Mouse (Mus musculus) forebrain, embryonic 12.5 days (tissue): ENCODE data around the gene Mfap3. TPM values are rescaled to one million over a fixed set of nuclear protein-coding genes. Genes with fewer than 3 reads are reported as not detected.
A peak's percentile ranks its signal among the peaks of the same experiment; 100 is the strongest.
"Not testable (repeated sequence)": the region's sequence is repeated elsewhere in the genome, so short reads cannot be mapped to it uniquely, and the experiment has no call there.

Experiments used
- ATAC-seq: fragments of 200-750 bp; cut with Nextera tagmentation; 2 replicates; pipeline ENCODE4 v1.8.0; 2017; ENCODE audit warnings: moderate TSS enrichment; ENCODE audit not compliant: low FRiP score
- H3K27ac ChIP-seq: fragments of 300-500 bp; sonication (generic); 2 replicates; pipeline ENCODE4 v1.5.1; 2016; ENCODE audit warnings: mild to moderate bottlenecking
- H3K27me3 ChIP-seq: fragments of 300-500 bp; sonication (generic); 2 replicates; pipeline ENCODE4 v1.6.1; 2016; ENCODE audit warnings: mild to moderate bottlenecking
- H3K36me3 ChIP-seq: fragments of 300-500 bp; sonication (generic); replicated peaks from 2 replicates; pipeline ENCODE4 v1.6.1; 2016; ENCODE audit warnings: mild to moderate bottlenecking
- H3K4me1 ChIP-seq: fragments of 300-500 bp; sonication (generic); 2 replicates; pipeline ENCODE4 v1.6.1; 2016
- H3K4me2 ChIP-seq: fragments of 300-500 bp; sonication (generic); 2 replicates; pipeline ENCODE4 v1.6.1; 2016; ENCODE audit warnings: mild to moderate bottlenecking, moderate library complexity
- H3K4me3 ChIP-seq: fragments of 300-500 bp; sonication (generic); replicated peaks from 2 replicates; pipeline ENCODE4 v1.5.1; 2016; ENCODE audit warnings: mild to moderate bottlenecking
- H3K9ac ChIP-seq: fragments of 300-500 bp; sonication (generic); 2 replicates; pipeline ENCODE4 v1.6.1; 2016; ENCODE audit warnings: mild to moderate bottlenecking
- H3K9me3 ChIP-seq: fragments of 300-500 bp; sonication (generic); 2 replicates; pipeline ENCODE4 v1.6.1; 2016
- WGBS: fragments of 180-500 bp; shearing (Covaris S2); methylation state at CpG from one replicate; pipeline ENCODE4 v1.1.7; 2016; 5-methylcytosine and 5-hydroxymethylcytosine counted together
- polyA plus RNA-seq: library from polyadenylated mRNA; unstranded; fragments of >200 nt; fragmentation: Nextera tagmentation; extraction: Ambion mirVana; gene quantifications from 2 replicates; pipeline ENCODE4 v1.2.1, GENCODE M21; 2016

Gene Mfap3
- polyA plus RNA-seq, 1 experiment from 2014 or later = 58.1 TPM

- H3K4me2 ChIP-seq = no peak overlapping the region
Measured at GRCm38 (mm10) chr11:57532306-57532705, 13.8 kb downstream of the Mfap3 start.

GRCm38 (mm10) chr11:57535912-57536311 lies 17.4 kb downstream of the Mfap3 start:
- Histone ChIP-seq H3K27me3 (no peaks in the 10 kb centered on the region), H3K9ac (no peak overlapping the region), H3K4me2 (no peak overlapping the region), H3K27ac (no peak overlapping the region), H3K4me3 (no peak overlapping the region), H3K36me3 (peaks cover 20% of the 10 kb centered on the region; the same call in 1 of the 2 replicates), H3K9me3 (no peaks in the 10 kb centered on the region), H3K4me1 (peaks cover 24% of the 10 kb centered on the region)
- no peak for ATAC-seq
- 82% methylated on average over 5 of the region's 5 CpGs for WGBS

More at GRCm38 (mm10) chr11:57532306-57532705, 13.8 kb downstream of the Mfap3 start:
- WGBS = 93% methylated on average over 4 of the region's 4 CpGs
- peaks cover 16% of the 10 kb centered on the region for H3K4me1 ChIP-seq
- H3K4me3 ChIP-seq = no peak overlapping the region
- no peaks in the 10 kb centered on the region for H3K9me3 ChIP-seq
- H3K36me3 ChIP-seq = peaks cover 46% of the 10 kb centered on the region
- H3K9ac ChIP-seq = no peak overlapping the region
- ATAC-seq = no peak
- peak overlapping the region; percentile 84; the same call in 1 of the 2 replicates for H3K27ac ChIP-seq
- H3K27me3 ChIP-seq = no peaks in the 10 kb centered on the region

GRCm38 (mm10) chr11:57539841-57540418 lies 21.5 kb downstream of the Mfap3 start:
- H3K27me3 ChIP-seq = no peaks in the 10 kb centered on the region
- H3K27ac ChIP-seq = no peak overlapping the region
- 69% methylated on average over 5 of the region's 5 CpGs for WGBS
- H3K4me1 ChIP-seq = peaks cover 9% of the 10 kb centered on the region; the same call in 1 of the 2 replicates
- no peak overlapping the region for H3K4me2 ChIP-seq
- ATAC-seq = no peak
- no peaks in the 10 kb centered on the region for H3K36me3 ChIP-seq
- no peak overlapping the region for H3K4me3 ChIP-seq
- no peaks in the 10 kb centered on the region for H3K9me3 ChIP-seq
- no peak overlapping the region for H3K9ac ChIP-seq

GRCm38 (mm10) chr11:57540681-57541080 lies 22.2 kb downstream of the Mfap3 start:
- WGBS = 80% methylated on average over 2 of the region's 2 CpGs
- H3K4me1 ChIP-seq = peaks cover 9% of the 10 kb centered on the region; the same call in 1 of the 2 replicates
- H3K4me2 ChIP-seq = no peak overlapping the region
- no peak overlapping the region for H3K27ac ChIP-seq
- H3K36me3 ChIP-seq = no peaks in the 10 kb centered on the region
- H3K4me3 ChIP-seq = no peak overlapping the region
- no peak for ATAC-seq
- no peaks in the 10 kb centered on the region for H3K9me3 ChIP-seq
- no peak overlapping the region for H3K9ac ChIP-seq
- H3K27me3 ChIP-seq = no peaks in the 10 kb centered on the region

GRCm38 (mm10) chr11:57548618-57549550 lies 30.4 kb downstream of the Mfap3 start:
- no peak overlapping the region for H3K9ac ChIP-seq
- H3K4me3 ChIP-seq = no peak overlapping the region
- 30% methylated on average over 18 of the region's 18 CpGs for WGBS
- peaks cover 28% of the 10 kb centered on the region; the same call in 1 of the 2 replicates for H3K27me3 ChIP-seq
- H3K36me3 ChIP-seq = no peaks in the 10 kb centered on the region
- H3K4me1 ChIP-seq = peaks cover 32% of the 10 kb centered on the region
- H3K4me2 ChIP-seq = peak overlapping the region; percentile 41
- H3K9me3 ChIP-seq = no peaks in the 10 kb centered on the region
- H3K27ac ChIP-seq = peak overlapping the region; percentile 61
- ATAC-seq = peak; percentile 83

GRCm38 (mm10) chr11:57550230-57550629 lies 31.8 kb downstream of the Mfap3 start:
- Histone ChIP-seq H3K27ac (no peak overlapping the region), H3K4me1 (peaks cover 34% of the 10 kb centered on the region), H3K9ac (no peak overlapping the region), H3K36me3 (no peaks in the 10 kb centered on the region), H3K27me3 (peaks cover 33% of the 10 kb centered on the region; the same call in 1 of the 2 replicates), H3K4me3 (no peak overlapping the region), H3K9me3 (no peaks in the 10 kb centered on the region), H3K4me2 (no peak overlapping the region)
- 89% methylated on average over 2 of the region's 2 CpGs for WGBS
- no peak for ATAC-seq

GRCm38 (mm10) chr11:57551016-57551415 lies 32.6 kb downstream of the Mfap3 start:
- Histone ChIP-seq H3K36me3 (no peaks in the 10 kb centered on the region), H3K4me1 (peaks cover 34% of the 10 kb centered on the region), H3K27me3 (peaks cover 33% of the 10 kb centered on the region; the same call in 1 of the 2 replicates), H3K4me2 (no peak overlapping the region), H3K27ac (no peak overlapping the region), H3K9ac (no peak overlapping the region), H3K4me3 (no peak overlapping the region), H3K9me3 (no peaks in the 10 kb centered on the region)
- WGBS = 88% methylated on average over 8 of the region's 8 CpGs
- no peak for ATAC-seq

GRCm38 (mm10) chr11:57553015-57553780 lies 34.7 kb downstream of the Mfap3 start:
- Histone ChIP-seq H3K4me1 (peaks cover 32% of the 10 kb centered on the region), H3K27me3 (peaks cover 28% of the 10 kb centered on the region; the same call in 1 of the 2 replicates), H3K4me2 (peak overlapping the region; percentile 25; the same call in 1 of the 2 replicates), H3K9ac (no peak overlapping the region), H3K9me3 (no peaks in the 10 kb centered on the region), H3K36me3 (no peaks in the 10 kb centered on the region), H3K4me3 (no peak overlapping the region), H3K27ac (peak overlapping the region; percentile 73)
- peak; percentile 72 for ATAC-seq
- 17% methylated on average over 9 of the region's 9 CpGs for WGBS

- H3K4me3 ChIP-seq, H3K27me3 ChIP-seq, H3K27ac ChIP-seq, H3K4me2 ChIP-seq, ATAC-seq, H3K36me3 ChIP-seq, H3K9me3 ChIP-seq, H3K9ac ChIP-seq: not testable (repeated sequence)
- WGBS = 96% methylated on average over 9 of the region's 10 CpGs
- H3K4me1 ChIP-seq = peaks cover 11% of the 10 kb centered on the region
Measured at GRCm38 (mm10) chr11:57557936-57558335, 39.5 kb downstream of the Mfap3 start.

- Histone ChIP-seq H3K9ac (no peak overlapping the region), H3K27ac (no peak overlapping the region), H3K27me3 (peaks cover 10% of the 10 kb centered on the region; the same call in 1 of the 2 replicates), H3K4me1 (peaks cover 15% of the 10 kb centered on the region), H3K4me2 (no peak overlapping the region), H3K9me3 (no peaks in the 10 kb centered on the region), H3K4me3 (no peak overlapping the region), H3K36me3 (no peaks in the 10 kb centered on the region)
- 57% methylated on average over 12 of the region's 12 CpGs for WGBS
- no peak for ATAC-seq
Measured at GRCm38 (mm10) chr11:57564564-57564963, 46.1 kb downstream of the Mfap3 start.

GRCm38 (mm10) chr11:57566091-57567035 lies 47.9 kb downstream of the Mfap3 start:
- peak; percentile 49 for ATAC-seq
- 13% methylated on average over 18 of the region's 18 CpGs for WGBS
- Histone ChIP-seq H3K27me3 (peaks cover 10% of the 10 kb centered on the region; the same call in 1 of the 2 replicates), H3K9ac (0 out of 2 replicates have a peak overlapping the region, but pooled peaks have one; percentile 22), H3K9me3 (no peaks in the 10 kb centered on the region), H3K4me2 (peak overlapping the region; percentile 34), H3K27ac (0 out of 2 replicates have a peak overlapping the region, but pooled peaks have one; percentile 26), H3K4me3 (no peak overlapping the region), H3K4me1 (peaks cover 15% of the 10 kb centered on the region), H3K36me3 (no peaks in the 10 kb centered on the region)
